Mouse (Mus musculus) CH12.LX (cell line): ENCODE data around the gene Ubn2.

ENCODE experiments used
- HCFC1 ChIP-seq: IDR thresholded peaks from 2 replicates; pipeline ENCODE4 v1.6.1; 2012; ENCODE audit warnings: low read depth, mild to moderate bottlenecking, inconsistent platforms, low read length, improper control_type of control experiment
- MYC ChIP-seq: IDR thresholded peaks from 2 replicates; pipeline ENCODE4 v1.6.1; 2011; ENCODE audit warnings: low read depth, mild to moderate bottlenecking, improper control_type of control experiment, low read length
- RCOR1 ChIP-seq: conservative IDR thresholded peaks from 2 replicates; pipeline ENCODE4 v1.6.1; 2012; ENCODE audit warnings: low read depth, mild to moderate bottlenecking, inconsistent platforms, low read length, improper control_type of control experiment
- ZNF384 ChIP-seq: IDR thresholded peaks from 2 replicates; pipeline ENCODE4 v1.6.1; 2012; ENCODE audit warnings: low read depth, low read length, improper control_type of control experiment, inconsistent platforms

DNA sequence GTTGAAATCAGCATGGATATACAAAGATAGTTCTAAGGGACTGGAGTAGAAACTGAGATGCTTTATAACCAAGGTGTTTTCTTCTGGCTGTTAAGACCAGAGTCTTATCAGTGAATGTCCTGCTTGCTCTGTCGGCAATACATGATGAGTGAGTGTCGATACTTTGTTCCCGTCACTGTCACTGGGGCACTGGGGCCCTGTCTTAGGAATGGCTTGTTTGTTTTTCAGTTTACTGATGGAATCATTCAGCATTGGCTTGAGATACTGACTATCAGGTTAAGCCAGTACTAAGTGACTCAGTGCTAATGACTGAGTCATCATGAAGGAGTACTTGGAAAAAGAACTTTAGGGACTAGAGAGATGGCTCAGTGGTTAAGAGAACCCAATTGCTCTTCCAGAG is 10.1 kb downstream of the Ubn2 start:
- TF ChIP-seq MYC, result no peak
- no peak for TF ChIP-seq HCFC1
- no peak for TF ChIP-seq RCOR1
- TF ChIP-seq ZNF384, result no peak
